Mouse (Mus musculus) left cerebral cortex, adult 8-10 months (tissue): ENCODE results near the gene Arrdc5. TPM values are rescaled to one million over a fixed set of nuclear protein-coding genes. Genes with fewer than 3 reads are reported as not detected.
A peak's percentile ranks its signal among the peaks of the same experiment; 100 is the strongest.

Experiments
- DNase-seq, 2 experiments: peaks; one replicate each; pipeline ENCODE4 v3.0.0; 2022; ENCODE audit warnings: low spot score in 2 of 2
- total RNA-seq, 4 experiments: library from RNA; stranded (reverse); gene quantifications; 2 replicates each; pipeline ENCODE4 v1.2.4; 2022

The Arrdc5 gene
- not detected for total RNA-seq

DNA sequence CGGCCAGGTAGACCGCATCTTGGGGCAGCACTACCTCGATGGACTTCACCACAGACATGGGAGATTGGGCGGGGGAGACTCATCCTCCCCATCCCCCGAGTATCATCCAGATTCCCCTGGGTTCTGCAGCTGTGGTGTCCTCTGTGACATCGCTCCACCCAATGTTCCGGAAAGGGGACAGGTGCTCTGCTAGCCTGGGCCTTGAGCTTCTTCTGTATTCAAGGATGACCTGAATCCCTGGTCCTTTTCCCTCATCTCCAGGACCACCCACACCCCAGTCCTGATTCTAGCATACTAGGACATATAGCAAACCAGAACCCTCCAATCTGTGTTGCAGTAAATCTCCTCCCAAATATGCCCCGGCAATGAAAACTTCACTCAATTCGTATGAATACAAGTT, at the start of gene Arrdc5:
Gene Arrdc5 (minus strand): TSS at position 101 of the 400 bp plus-strand sequence.
- no peak for DNase-seq

DNA sequence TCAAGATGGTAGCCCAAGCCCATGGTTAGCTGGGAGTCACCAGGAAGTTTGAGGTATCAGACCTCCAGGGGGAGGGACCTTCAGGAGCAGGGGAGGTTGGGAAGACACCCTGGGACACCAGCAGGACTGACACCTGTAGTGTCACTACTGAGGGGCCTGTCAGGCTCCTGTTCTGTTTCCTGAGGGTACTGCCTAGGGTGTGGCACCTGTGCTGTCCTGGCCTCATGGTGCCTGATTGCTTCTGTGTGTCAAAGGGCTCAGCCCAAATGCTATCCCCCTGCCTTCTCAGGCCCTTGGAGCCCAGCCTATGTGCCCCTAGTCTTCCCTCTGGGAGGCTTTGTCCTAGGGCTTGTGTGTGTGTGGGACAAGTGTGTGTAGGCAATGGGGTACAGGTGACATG, 48.5 kb upstream of the Arrdc5 start:
- DNase-seq = no peak

- DNase-seq = no peak
These were observed 48.0 kb upstream of the Arrdc5 start for GRCm38 (mm10) chr17:56348128-56348527.

DNA sequence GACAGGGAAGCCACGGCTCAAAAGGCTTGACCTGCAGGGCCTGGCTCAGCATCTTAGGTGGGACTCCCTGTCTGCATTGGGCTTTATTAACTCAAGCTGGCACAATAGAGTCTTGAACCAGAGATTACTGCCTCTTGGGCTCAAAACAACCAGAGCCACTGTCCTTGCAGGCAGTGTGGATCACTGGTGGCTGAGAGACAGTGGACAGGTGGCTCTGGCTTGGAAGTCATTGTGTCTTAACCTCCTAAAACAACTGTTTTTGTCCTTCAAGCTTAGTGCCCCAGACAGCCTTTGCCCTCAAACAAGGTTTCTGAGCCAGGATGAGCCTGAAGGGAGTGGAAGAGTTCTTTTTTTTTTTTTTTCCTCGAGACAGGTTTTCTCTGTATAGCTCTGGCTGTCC, 45.3 kb upstream of the Arrdc5 start:
- no peak for DNase-seq

- no peak for DNase-seq
These were observed 43.4 kb upstream of the Arrdc5 start for GRCm38 (mm10) chr17:56343466-56343865.

DNA sequence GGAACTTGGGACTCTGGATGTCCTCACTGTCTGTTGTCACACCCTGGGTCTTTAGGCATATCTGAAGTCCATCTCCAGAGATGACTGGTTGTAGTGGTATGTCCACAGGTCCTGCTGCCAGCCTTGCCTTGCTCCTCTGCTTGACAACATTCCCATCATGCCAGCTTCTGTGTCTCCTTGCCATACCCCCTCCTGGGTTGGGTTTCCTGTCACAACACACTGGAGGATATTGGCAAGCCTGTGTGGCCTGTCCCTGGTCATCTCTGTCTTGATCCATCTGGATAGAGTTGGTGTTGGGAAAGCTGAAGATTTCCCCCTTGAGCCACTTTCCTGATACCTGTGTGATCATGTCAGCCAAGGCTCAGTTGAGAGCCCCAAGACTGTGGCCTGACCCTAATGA, 40.6 kb upstream of the Arrdc5 start:
- no peak for DNase-seq

GRCm38 (mm10) chr17:56338909-56339308, 38.8 kb upstream of the Arrdc5 start:
- no peak for DNase-seq

- no peak for DNase-seq
These were observed 37.7 kb upstream of the Arrdc5 start for GRCm38 (mm10) chr17:56337791-56338190.

- DNase-seq = peak in 1 of 2 experiments; percentile 46
These were observed 37.1 kb upstream of the Arrdc5 start for GRCm38 (mm10) chr17:56337190-56337589.

- DNase-seq = no peak
These were observed 32.9 kb upstream of the Arrdc5 start for GRCm38 (mm10) chr17:56332987-56333386.

GRCm38 (mm10) chr17:56331256-56331655, 31.2 kb upstream of the Arrdc5 start:
- DNase-seq = no peak

DNA sequence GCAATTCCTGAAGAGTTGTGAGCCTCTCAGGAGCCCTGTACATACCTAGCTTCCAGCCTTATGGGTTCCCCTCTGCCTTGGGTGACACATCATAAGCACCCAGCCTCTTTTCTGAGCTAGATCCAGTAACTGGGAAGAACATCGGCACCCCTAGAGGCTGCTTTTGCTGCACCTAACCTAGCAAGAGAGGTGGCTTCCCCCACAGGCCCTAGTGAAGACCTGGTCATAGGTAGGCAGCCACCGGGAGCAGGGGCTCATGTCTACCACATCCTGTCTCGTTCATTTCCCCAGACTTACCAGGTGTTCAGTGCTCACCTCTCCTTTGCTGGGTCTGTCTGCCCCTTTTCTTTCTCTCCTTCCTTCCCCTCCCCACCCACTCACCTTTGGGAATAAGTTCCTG, 30.3 kb upstream of the Arrdc5 start:
- DNase-seq = no peak

GRCm38 (mm10) chr17:56329267-56329666, 29.2 kb upstream of the Arrdc5 start:
- DNase-seq = no peak

DNA sequence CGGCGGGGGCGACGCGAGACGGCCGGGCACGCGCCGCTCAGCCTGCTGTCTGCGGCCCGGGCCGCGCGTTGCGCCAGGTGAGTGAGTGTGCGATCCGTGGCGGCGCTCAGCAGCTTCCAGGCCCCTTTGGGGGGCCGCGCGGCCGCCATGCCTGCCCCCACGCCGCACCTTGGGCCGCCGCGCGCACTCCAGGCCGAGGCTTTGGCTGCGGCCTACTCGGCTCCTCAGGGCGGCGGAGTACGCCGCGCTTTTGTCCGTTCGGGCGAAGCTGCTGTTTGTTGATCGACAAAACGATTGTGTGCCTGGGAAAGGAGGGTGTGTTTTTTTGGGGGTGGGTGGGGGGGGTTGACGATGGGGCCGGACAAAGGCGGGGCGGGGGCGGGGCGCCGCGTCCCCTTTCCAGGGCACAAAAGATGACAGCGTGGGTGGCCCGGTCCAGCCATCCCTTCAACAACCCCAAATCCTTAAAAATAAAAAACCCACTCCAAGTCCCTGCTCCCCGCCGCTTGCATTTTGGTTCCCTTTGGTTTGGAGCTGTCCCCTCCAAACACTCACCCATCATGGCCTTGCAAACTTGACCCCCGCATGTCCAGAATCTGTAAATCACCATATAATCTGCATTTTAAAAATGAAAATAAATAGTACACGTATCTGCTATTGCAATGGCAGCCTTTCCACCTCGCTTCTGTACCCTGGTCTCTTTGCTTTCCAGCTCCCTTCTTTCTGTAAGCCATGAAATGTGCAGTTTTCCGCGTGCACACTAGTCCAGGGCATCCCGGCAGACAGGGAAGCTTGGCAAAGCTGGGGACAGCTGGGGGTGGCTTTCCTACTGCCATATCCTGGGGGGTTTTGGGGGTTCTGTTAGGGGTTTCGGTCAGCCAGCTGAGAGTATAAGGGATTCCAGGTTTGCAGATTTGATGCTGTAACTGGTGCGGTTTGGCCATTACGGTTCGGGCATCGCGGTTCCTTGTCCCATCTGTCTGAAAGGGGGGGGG, 26.4 kb upstream of the Arrdc5 start:
- no peak for DNase-seq

- DNase-seq = peak; percentile 95 to 100
These were observed 25.5 kb upstream of the Arrdc5 start, which contains the start of gene Kdm4b for GRCm38 (mm10) chr17:56325450-56326152. Kdm4b (plus strand) TSS chr17:56326062.

GRCm38 (mm10) chr17:56324419-56324818, 24.3 kb upstream of the Arrdc5 start:
- DNase-seq = no peak

GRCm38 (mm10) chr17:56309191-56309945, 9.3 kb upstream of the Arrdc5 start:
- no peak for DNase-seq

GRCm38 (mm10) chr17:56308088-56308487, 8.0 kb upstream of the Arrdc5 start:
- DNase-seq = no peak

- no peak for DNase-seq
These were observed 5.7 kb upstream of the Arrdc5 start for GRCm38 (mm10) chr17:56305826-56306225.

DNA sequence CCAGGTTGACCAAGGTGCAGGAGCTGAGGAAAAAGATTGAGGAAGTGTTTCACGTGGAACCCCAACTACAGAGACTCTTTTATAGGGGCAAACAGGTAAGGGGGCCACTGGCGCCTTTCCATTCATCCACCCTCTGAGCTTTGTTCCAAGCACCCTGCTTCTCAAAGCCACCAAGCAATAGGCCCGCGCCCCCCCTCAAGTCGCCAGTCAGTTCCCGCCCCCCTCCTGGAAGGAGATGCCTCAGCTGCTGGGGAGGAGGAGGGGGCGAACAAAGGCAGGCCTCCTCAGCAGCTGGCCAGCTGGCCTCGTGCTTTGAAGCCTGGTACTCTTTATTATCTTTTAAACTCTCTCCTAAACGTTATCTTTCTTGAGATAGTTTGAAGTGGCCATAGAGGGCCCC, 5.1 kb upstream of the Arrdc5 start:
- DNase-seq = no peak

- no peak for DNase-seq
These were observed 4.6 kb upstream of the Arrdc5 start for GRCm38 (mm10) chr17:56304718-56305117.
